Mouse (Mus musculus) kidney, adult 11 months (tissue): Measurements from ENCODE around the gene Clk2.

Experiments
- DNase-seq: peaks from one replicate; pipeline ENCODE4 v3.0.0; 2022

Gene Clk2

DNA sequence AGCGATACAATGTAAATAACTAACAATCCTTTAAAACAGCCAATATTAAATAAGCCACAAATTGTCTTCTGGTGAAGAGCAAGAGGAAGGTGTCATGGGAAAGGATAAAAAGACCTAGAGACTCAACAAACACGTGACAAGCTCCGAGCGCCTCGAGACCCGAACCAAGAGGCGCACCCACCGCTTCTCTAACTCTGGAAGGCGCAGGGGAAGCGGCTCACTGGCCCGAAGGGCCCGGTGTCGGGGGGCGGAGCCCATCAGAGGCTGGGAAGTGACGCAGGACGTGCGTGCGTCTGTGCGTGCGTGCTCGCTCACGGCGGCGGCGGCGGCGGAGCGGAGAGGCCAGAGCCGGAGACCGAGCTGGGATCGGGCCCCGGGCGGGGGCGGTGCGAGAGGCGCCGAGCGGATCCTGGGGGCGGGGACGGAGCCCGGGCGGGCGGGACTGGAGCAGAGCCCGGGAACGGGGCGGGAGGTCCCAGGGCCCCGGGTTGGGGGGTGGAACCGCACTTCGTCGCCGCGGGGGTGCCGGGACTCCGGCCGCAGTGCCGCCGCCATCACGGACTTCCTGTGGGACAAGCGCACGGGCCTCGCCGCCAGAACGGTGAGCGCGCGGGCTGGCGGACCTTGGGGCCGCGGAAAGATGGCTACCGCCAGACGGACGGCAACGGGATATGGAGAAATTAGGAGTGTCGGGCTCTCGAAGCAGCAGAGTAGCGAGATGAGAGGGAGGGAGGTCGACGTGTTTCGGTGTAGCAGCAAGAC lies at the start of gene Clk2:
TSS of gene Clk2 (plus strand) at position 290 of the 762 bp plus-strand sequence.
- peak; percentile 94 for DNase-seq

DNA sequence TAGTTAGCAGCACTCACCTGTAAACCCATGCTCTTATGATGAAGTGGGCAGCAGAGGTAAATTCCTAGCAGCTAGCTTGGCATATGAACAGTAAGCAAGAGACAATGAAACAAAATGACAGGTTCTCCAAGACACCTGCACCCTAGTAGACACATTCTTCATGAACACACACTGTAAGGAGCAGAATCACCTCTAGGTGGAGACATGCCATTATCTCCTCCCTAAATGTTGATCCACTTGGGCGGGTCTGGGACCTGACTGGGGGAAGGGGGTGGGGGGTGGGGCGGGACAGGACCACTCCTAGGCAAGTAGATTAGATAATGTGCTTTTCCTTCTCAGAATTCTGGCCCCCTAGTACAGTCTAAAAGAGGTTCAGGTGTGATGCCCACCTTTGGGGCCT lies 49.1 kb upstream of the Clk2 start:
- DNase-seq, result no peak

DNA sequence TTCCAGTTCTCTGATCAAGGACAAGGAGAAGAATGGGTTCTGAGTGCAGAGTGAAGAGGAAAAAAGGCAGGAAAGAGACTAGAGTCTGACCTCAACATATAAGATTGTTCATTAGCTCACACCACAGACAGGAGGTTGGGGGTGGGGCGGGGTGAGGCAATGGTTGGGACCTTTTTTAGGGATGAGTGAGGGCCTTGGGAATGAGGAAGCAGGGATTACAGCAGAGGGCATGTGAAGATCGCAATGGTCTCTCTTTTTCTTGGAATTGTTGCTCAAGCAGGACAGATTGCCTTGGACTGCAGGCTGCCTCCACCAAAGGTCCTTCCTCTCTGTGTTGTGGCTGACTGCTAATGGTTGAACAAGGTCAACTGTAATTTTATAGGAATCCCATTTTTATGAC lies 41.3 kb upstream of the Clk2 start:
- no peak for DNase-seq

DNA sequence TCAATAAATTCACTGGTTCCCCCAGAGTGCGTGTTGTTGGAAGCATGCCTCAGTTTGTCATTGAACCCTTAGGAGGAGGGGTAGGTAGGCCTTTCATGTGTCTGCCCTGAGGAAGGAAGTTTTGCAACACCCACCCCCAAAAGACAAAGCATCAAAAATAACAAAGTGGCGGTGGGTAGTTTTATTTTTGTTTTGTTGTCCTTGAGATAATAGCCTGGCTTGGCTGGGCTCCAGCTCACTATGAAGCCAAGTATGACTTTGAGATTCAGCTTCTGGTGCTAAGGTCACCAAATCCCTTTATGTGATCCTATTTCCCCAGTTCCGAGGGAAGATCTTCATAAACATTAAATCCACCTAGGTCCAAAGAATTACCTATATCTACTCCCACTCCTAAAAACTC lies 40.4 kb upstream of the Clk2 start:
- no peak for DNase-seq

GRCm38 (mm10) chr3:89125981-89126380 lies 38.6 kb upstream of the Clk2 start:
- no peak for DNase-seq

DNA sequence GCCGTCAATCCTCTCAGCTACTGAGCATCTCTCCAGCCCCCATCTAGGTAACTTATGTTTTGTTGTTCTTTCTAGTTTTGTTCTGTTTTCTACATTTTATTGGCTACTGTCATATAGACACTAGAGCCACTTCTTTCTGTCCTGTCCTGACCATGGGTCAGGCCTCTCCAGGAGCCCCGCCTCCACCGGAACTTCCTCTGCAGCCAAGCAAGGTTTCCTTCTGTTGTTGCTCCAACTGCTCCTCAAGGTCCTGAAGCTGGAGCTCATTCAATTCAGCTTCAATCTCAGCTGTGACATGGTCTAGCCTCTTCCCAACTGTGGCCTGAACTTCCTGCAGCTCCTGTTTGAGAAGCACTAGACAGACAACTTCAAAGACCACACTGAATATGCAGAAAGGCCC lies 34.7 kb upstream of the Clk2 start:
- no peak for DNase-seq

DNA sequence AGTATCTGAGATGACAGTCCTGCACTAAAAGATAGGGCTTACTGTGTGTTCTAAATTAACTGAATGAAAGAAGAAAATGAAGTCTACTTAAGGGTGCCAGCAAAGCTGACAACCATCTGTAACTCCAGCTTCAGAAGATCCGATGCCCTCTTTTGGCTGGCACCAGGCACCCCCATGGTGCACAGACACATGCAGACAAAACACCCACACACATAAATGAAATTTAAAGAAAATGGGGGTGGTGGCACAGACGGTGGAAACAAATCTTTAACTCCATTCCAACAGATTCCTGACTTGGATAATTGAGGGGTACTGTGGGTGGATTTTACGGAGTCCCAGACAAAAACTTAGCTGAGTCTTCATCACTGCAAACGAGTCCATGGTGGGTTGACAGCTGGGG lies 32.8 kb upstream of the Clk2 start:
- DNase-seq, result no peak

DNA sequence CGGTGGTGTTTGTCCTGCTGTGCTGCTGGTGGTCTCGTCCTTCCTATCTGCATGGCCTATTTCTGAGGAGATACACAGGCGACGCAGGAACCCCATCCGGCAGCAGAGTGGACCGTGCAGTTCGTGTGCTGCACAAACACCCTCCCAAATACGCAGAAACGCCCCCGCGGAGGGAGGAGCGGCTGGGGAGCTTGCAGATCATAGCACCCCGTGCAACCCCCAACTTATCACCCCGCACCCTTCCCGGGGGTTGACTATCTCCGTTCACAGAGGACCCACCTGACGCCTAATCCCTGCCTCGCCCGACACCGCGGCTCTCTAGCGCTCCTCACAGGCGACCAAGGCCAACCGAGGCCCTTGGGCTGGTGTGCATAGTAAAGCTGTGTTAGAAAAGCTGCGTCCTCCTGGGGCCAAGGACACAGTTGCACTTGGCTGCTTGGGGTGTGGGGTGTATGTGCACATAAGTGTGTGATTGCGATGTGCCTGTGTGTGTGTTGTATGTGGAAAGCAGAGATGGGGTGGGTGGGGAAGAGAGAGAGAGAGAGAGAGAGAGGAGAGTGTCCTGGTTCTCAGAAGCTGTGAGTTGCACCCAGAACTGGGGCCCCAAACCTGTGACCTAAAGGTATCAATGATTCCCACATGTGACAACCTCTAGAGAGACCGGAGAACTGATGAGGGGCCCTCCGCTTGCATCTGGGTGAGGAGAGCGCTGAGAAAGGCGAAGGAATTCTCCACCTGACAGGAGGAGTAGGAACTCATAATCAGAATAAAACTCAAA lies 32.1 kb upstream of the Clk2 start:
- no peak for DNase-seq

DNA sequence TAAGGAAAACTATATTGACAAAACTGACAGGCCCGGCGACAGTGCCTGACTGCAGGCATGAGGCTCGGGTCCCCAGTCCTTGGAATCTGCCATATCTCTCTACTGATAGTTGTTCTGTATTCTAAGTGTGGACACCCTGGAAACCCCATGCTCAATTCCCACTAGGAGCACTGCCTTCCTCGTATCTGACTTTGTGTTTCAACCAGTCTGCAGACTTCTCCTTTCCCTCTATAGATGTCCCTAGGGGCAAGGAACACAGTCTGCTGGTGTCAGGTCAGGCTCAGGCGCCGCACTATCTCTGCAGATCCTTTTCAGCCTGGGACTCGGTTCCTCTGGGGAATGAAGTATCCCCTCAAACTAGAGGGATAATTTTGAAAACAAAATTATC lies 31.5 kb upstream of the Clk2 start:
- DNase-seq, result no peak

GRCm38 (mm10) chr3:89133752-89134151 lies 30.8 kb upstream of the Clk2 start:
- no peak for DNase-seq

- no peak for DNase-seq
These were observed 28.6 kb upstream of the Clk2 start, which contains the start of gene Pklr for GRCm38 (mm10) chr3:89135958-89136357. TSS of gene Pklr (plus strand) at chr3:89136142.

DNA sequence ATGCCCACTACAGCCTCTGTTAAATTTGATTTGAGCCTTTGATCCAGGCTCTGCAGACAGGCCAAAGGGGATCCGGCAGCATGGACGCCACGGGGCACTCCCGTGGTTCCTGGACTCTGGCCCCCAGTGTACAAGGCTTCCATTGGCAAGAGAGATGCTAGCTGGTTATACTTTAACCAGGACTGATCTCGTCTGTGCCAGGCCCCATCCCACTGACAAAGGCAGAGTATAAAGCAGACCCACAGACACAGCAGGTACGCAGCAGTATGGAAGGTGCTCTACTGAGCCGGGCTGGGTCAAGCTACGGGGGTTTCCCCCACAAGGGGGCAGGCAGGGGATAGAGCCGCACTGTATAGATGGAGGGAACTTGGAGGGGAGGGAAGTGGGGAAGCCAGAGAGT lies 28.2 kb upstream of the Clk2 start:
- DNase-seq, result peak; percentile 90

DNA sequence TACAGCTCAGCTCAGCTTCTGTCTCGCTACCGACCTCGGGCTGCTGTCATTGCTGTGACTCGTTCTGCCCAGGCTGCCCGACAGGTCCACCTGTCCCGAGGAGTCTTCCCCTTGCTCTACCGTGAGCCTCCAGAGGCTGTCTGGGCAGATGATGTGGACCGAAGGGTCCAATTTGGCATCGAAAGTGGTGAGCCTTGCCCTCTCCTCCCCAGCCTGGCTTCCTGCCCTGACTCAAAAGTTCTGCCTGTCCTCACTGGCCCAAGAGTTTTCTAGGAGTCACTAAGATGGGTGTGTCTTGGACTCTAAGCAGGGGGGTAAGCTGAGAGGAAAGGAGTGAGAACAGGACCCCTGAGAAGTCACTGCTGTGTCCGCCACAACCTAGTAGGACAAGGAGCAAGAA lies 19.8 kb upstream of the Clk2 start:
- peak; percentile 58 for DNase-seq

- DNase-seq, result no peak
These were observed 19.0 kb upstream of the Clk2 start for GRCm38 (mm10) chr3:89145566-89145965.

GRCm38 (mm10) chr3:89147101-89147978 lies 17.3 kb upstream of the Clk2 start:
- peak; percentile 72 for DNase-seq

DNA sequence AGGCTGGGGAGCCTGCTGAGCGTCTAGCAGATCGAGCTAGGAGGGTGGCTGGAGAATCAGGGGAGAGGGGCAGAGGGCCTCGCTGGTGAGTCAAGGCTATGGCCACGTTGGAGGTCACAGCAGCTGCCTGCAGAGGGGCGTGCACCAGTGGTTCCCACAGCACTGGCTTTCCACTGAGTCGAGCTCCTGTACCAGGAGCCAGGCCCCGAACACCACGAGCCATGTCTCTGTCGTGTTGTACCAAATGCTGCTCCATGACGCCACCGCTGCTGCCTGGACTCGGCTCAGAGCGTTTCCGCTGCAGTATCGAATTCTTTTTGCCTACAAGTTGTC lies 16.6 kb upstream of the Clk2 start:
- no peak for DNase-seq

- DNase-seq, result no peak
These were observed 16.0 kb upstream of the Clk2 start for GRCm38 (mm10) chr3:89148567-89148966.

- DNase-seq, result no peak
These were observed 12.3 kb upstream of the Clk2 start for GRCm38 (mm10) chr3:89152084-89152835.

DNA sequence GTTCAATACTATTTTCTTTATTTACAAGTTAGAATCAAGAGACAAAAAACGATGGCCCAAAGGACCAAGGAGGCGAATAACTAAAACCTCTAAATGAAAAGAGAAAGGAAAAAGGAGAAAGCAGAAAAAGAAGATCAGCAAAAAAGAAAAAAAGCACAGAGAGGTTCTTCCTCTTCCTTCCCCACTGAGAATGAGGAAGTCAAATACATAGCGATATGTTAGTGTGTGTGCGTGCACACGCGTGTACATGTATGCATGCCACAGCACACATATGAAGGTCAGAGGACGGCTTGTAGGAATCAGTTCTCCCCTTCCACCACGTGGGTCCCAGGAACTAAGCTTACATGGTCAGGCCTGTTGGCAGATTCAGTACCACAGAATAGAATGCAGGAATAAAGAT lies 7.6 kb upstream of the Clk2 start:
- no peak for DNase-seq

- no peak for DNase-seq
These were observed 5.9 kb upstream of the Clk2 start for GRCm38 (mm10) chr3:89158651-89159050.

DNA sequence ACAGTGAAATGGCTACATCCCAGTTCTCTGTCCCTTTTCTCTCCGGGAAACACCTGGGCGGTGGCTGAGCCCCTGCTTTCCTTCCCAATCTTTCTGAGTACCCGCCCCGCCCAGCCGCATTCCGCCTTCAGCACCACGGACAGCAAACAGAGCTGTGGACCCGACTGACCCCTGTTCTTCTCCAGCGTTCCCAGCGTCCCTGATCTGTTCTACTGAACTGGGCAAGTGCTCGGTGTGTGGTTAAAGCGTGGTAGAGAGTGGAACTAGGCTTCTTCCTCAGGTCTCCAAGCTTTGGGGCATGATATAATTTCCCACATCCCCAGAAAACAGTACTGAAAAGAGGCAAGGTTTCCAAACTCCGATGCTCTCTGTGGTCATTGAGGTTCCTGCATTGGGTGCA lies 5.4 kb upstream of the Clk2 start:
- DNase-seq, result no peak

GRCm38 (mm10) chr3:89159616-89160344 lies 4.8 kb upstream of the Clk2 start, which contains the start of gene Hcn3:
TSS of gene Hcn3 (minus strand) at chr3:89160196.
- DNase-seq, result no peak
